Mouse (Mus musculus) cortical plate, adult 2 months (tissue): ENCODE data around the gene Spout1.

ENCODE experiments used
- CTCF ChIP-seq: fragments of 200-500 bp; IDR thresholded peaks from 2 replicates; pipeline ENCODE4 v1.5.1; 2011; ENCODE audit warnings: mild to moderate bottlenecking, control low read depth, low read length; ENCODE audit not compliant: insufficient read depth; ENCODE audit errors: extremely low read depth
- POLR2A ChIP-seq: fragments of 200-500 bp; IDR thresholded peaks from 2 replicates; pipeline ENCODE4 v1.6.1; 2011; ENCODE audit warnings: mild to moderate bottlenecking, low read length, control low read depth; ENCODE audit not compliant: insufficient read depth; ENCODE audit errors: extremely low read depth

DNA sequence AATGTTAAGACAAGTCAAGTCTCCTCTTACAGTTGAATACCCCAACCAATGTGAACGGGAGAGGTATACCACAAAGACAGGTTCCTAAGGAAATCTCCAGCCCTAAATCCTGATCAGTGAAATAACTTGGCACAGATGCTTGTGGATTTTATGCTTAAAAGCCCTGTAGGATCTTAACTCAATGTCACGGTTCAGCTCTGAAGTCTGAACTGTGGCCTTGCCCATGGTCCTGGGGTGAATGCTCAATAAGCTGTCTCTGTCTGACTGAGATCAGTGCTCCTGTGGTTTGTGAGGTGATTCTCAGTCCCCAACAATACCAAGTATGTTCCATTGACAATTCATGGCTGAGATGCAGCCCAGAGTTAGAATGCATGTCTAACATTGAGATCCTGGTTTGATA, 4.2 kb upstream of the Spout1 start:
- TF ChIP-seq CTCF (no peak), POLR2A (no peak)
